Mouse (Mus musculus) 3134 (cell line): ENCODE measurements around the gene Pou2af1.
A peak's percentile ranks its signal among the peaks of the same experiment; 100 is the strongest.

ENCODE experiments used
- DNase-seq: peaks from one replicate; pipeline ENCODE4 v3.0.0-alpha.2; 2011; ENCODE audit warnings: low spot score; ENCODE audit not compliant: insufficient read length; ENCODE audit errors: extremely low read depth

Pou2af1 gene

GRCm38 (mm10) chr9:51213023-51213728 lies at the start of gene Pou2af1:
Gene Pou2af1 (plus strand): TSS chr9:51213708.
- no peak for DNase-seq

GRCm38 (mm10) chr9:51163989-51164388 lies 49.5 kb upstream of the Pou2af1 start:
- DNase-seq: no peak

- no peak for DNase-seq
These were observed 48.0 kb upstream of the Pou2af1 start, which contains the start of gene Gm32742 for GRCm38 (mm10) chr9:51165312-51166180. Gene Gm32742 (minus strand): TSS chr9:51165517.

- no peak for DNase-seq
These were observed 45.6 kb upstream of the Pou2af1 start for GRCm38 (mm10) chr9:51167954-51168353.

- DNase-seq: no peak
These were observed 44.8 kb upstream of the Pou2af1 start for GRCm38 (mm10) chr9:51168698-51169097.

- DNase-seq: no peak
These were observed 44.4 kb upstream of the Pou2af1 start for GRCm38 (mm10) chr9:51169133-51169532.

GRCm38 (mm10) chr9:51170298-51170697 lies 43.2 kb upstream of the Pou2af1 start:
- DNase-seq: peak; percentile 70

- DNase-seq: no peak
These were observed 38.5 kb upstream of the Pou2af1 start for GRCm38 (mm10) chr9:51174890-51175464.

GRCm38 (mm10) chr9:51175722-51176121 lies 37.8 kb upstream of the Pou2af1 start:
- DNase-seq: no peak

- DNase-seq: no peak
These were observed 35.2 kb upstream of the Pou2af1 start for GRCm38 (mm10) chr9:51178297-51178696.

- DNase-seq: peak; percentile 77
These were observed 32.9 kb upstream of the Pou2af1 start for GRCm38 (mm10) chr9:51180621-51181020.

GRCm38 (mm10) chr9:51182716-51183710 lies 30.5 kb upstream of the Pou2af1 start:
- DNase-seq: no peak

- no peak for DNase-seq
These were observed 28.1 kb upstream of the Pou2af1 start for GRCm38 (mm10) chr9:51185386-51185785.

GRCm38 (mm10) chr9:51185871-51186270 lies 27.6 kb upstream of the Pou2af1 start:
- no peak for DNase-seq

- no peak for DNase-seq
These were observed 22.9 kb upstream of the Pou2af1 start for GRCm38 (mm10) chr9:51190655-51191054.

- no peak for DNase-seq
These were observed 18.7 kb upstream of the Pou2af1 start for GRCm38 (mm10) chr9:51194790-51195189.

- no peak for DNase-seq
These were observed 4.6 kb upstream of the Pou2af1 start for GRCm38 (mm10) chr9:51208974-51209332.

- DNase-seq: no peak
These were observed 2.3 kb upstream of the Pou2af1 start for GRCm38 (mm10) chr9:51211191-51211590.

GRCm38 (mm10) chr9:51213729-51214237 lies 275 bp downstream of the Pou2af1 start:
- DNase-seq: peak; percentile 17

GRCm38 (mm10) chr9:51215311-51215710 lies 1.8 kb downstream of the Pou2af1 start:
- peak; percentile 47 for DNase-seq
